Mouse (Mus musculus) cerebellum, postnatal 10 days (tissue): ENCODE results near the gene Jun.

ENCODE experiments used
- DNase-seq, 2 experiments: peaks; one replicate each; pipeline ENCODE4 v3.0.0; 2021; ENCODE audit warnings: mixed read lengths in 2 of 2

Jun gene

GRCm38 (mm10) chr4:95073214-95073750, 21.3 kb upstream of the Jun start:
- no peak for DNase-seq

- no peak for DNase-seq
Observed at GRCm38 (mm10) chr4:95070407-95070806, 18.4 kb upstream of the Jun start.

- DNase-seq, result no peak
Observed at GRCm38 (mm10) chr4:95068045-95068948, 16.3 kb upstream of the Jun start.

DNA sequence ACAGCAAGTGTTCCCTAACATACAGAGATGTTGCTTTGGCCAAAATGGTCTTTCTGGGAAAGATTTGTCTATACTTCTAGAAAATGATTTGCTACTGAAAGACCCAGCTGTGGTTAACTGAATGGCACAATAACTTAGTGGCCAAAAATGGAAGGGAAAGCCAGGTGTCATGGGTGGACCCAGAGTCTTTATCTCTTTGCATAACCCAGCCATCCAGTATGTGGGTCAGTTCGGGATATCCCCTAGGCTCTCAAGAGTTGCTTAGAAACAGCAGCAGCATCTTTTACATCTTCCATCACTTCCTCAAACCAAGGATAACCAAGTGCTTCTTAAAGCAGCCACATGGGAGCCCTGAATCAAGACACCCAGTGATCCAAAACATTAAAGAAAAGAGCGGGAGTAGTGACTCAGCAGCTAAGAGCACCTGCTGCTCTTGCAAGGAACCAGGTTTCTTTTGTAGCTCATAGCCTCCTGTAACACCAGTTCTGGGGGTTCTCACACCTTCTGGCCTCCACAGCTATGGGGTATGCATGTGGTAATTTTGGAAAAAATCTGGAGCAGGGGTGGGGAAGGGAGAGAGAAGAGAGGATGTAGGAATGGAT, 11.7 kb upstream of the Jun start:
- no peak for DNase-seq

- DNase-seq, result peak; percentile 68 to 69
Observed at GRCm38 (mm10) chr4:95062873-95063272, 10.9 kb upstream of the Jun start.

DNA sequence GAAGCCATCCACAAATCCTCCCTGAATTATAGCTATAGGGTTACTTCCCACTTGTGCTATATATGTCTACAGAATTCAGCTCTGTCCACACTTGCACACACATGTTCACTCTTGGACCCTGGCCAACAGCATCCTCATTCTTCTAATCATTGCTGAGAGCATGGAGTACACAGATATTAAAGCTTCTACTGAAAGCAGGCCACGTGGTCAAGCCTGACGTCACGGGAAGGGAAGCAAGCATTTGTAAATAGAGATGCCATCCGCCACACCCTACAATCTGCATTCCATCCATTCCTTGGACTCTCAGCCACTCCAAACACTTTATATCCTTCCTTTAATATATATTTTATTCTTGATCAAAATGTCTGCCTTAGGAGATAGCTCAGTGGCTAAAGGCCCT, 5.2 kb upstream of the Jun start:
- peak in 1 of 2 experiments; percentile 11 for DNase-seq

DNA sequence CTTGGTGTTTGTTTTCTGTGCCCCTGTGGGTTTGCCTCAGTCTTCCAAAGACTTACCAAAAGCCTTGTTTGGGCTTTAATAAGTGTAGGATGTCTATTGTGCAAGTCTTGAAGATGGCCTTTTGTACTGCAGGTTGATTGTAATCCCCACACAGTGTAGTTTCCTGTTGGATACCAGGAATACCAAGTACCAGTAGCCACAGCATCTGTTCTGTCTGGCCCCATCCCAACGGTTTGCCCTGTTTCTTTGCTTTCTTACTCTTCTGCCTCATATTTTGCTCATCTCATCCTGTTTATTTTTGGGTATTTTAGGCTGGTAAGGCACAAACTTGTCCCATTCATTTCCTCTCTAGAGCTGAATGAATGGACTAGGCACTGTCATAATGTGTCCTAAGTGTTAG, 3.3 kb upstream of the Jun start:
- peak; percentile 44 to 56 for DNase-seq

DNA sequence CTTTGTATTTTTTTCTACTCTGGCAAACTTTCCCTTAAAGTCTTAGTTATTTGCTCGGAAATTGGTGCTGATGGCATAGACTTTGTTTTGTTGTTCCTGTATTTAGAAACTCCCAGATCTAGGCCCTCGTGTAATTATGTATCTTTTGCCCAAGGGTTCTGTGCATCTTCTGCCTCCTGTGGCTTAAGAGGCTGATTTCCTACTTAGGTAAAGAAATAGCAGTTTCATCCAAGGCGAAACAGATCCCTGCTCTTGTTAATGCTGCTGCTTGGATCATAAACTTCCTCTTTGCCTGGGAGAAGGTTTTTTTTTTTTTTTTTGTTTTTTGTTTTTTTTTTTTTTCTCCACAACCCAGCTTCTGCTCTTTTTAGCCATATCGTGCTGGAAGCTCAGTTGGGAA, 2.3 kb upstream of the Jun start:
- no peak for DNase-seq

- DNase-seq, result peak; percentile 93 to 94
Observed at GRCm38 (mm10) chr4:95053791-95054117, 1.7 kb upstream of the Jun start.

- peak; percentile 94 for DNase-seq
Observed at GRCm38 (mm10) chr4:95053041-95053790, 1.2 kb upstream of the Jun start.

GRCm38 (mm10) chr4:95051311-95051871, 631 bp downstream of the Jun start:
- DNase-seq, result peak; percentile 72

DNA sequence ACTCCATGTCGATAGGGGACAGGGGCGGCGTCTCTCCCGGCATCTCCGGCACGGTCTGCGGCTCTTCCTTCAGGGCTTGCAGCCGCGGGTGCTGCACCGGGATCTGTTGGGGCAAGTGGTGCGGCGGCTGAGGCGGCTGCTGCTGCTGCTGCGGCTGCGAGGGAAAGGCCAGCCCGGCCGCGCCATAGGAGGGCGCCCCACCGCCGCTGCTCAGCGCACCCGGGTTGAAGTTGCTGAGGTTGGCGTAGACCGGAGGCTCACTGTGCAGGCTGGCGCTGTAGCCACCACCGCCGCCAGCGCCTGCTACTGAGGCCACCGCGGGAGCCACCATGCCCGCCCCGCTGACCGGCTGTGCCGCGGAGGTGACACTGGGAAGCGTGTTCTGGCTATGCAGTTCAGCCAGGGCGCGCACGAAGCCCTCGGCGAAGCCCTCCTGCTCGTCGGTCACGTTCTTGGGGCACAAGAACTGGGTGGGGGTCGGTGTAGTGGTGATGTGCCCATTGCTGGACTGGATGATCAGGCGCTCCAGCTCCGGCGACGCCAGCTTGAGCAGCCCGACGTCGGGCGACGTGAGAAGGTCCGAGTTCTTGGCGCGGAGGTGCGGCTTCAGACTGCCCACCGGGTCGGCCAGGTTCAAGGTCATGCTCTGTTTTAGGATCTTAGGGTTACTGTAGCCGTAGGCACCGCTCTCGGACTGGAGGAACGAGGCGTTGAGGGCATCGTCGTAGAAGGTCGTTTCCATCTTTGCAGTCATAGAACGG, 1.3 kb downstream of the Jun start:
- peak; percentile 73 to 82 for DNase-seq

- DNase-seq, result peak; percentile 94 to 95
Observed at GRCm38 (mm10) chr4:95049884-95050517, 2.0 kb downstream of the Jun start.

GRCm38 (mm10) chr4:95049153-95049552, 2.9 kb downstream of the Jun start:
- peak in 1 of 2 experiments; percentile 9 for DNase-seq

GRCm38 (mm10) chr4:95048731-95049100, 3.3 kb downstream of the Jun start:
- DNase-seq, result peak in 1 of 2 experiments; percentile 5

- no peak for DNase-seq
Observed at GRCm38 (mm10) chr4:95048021-95048730, 3.8 kb downstream of the Jun start.

GRCm38 (mm10) chr4:95045133-95045532, 6.9 kb downstream of the Jun start:
- DNase-seq, result peak in 1 of 2 experiments; percentile 13

GRCm38 (mm10) chr4:95044721-95045120, 7.3 kb downstream of the Jun start:
- no peak for DNase-seq

GRCm38 (mm10) chr4:95038024-95038423, 14.0 kb downstream of the Jun start:
- DNase-seq, result no peak

DNA sequence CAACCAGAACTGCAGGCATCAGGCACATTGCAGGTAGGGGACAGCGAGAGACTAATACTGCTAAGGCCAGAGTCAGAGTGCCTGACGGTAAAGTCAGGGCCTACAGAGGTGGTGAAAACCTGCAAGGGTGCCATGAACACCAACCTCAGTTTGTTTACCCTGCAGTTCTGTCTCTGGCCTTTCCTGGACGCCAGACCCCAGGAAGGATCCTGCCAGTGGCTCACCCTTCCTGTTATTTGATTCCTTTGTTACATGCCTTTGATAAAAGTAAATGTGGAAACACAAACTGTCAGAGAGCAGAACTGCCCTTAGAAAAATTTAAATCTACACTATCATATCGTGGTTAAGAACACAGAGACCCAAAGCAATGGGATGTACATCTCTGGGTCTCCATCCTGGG, 20.9 kb downstream of the Jun start:
- DNase-seq, result no peak
